Mouse (Mus musculus) bone marrow, adult 2 months (tissue): ENCODE data around the gene Ldhal6b.

ENCODE experiments used
- CTCF ChIP-seq: fragments of 200-500 bp; IDR thresholded peaks from 2 replicates; pipeline ENCODE4 v1.5.1; 2011; ENCODE audit warnings: low read length, control low read depth; ENCODE audit not compliant: control insufficient read depth, insufficient read depth
- POLR2A ChIP-seq: fragments of 200-500 bp; IDR thresholded peaks from 2 replicates; pipeline ENCODE4 v1.6.1; 2011; ENCODE audit warnings: low read depth, mild to moderate bottlenecking, control low read depth, low read length, borderline replicate concordance; ENCODE audit not compliant: control insufficient read depth

DNA sequence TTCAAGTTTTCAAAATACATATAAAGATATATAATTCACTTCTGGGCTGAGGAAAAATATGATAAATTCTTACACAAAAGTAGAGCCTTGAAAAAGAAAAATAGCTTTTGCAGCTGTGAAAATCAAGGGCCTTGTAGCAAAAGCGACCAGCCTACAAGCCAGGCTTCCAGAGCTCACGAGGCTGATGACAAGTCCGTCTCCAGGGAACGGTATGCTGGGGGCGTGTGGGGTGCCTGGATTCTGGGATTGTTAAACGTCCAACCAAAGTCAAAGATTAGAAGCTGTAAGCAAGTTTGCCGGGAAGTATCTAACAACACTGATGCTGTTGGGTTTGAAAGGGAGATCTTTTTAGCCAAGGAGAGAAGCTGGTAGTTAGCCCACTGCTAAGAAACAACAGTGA lies 47.0 kb downstream of the Ldhal6b start:
- no peak for TF ChIP-seq CTCF
- TF ChIP-seq POLR2A, result no peak
